Mouse (Mus musculus): Measurements from ENCODE around the gene Ireb2. TPM values are rescaled to one million over a fixed set of nuclear protein-coding genes. Genes with fewer than 3 reads are reported as not detected.
"Not testable (repeated sequence)": the region's sequence is repeated elsewhere in the genome, so short reads cannot be mapped to it uniquely, and the experiment has no call there.

Ireb2 gene
- 54.0 and 61.2 TPM in 2 replicates for total RNA-seq (2017)

DNA sequence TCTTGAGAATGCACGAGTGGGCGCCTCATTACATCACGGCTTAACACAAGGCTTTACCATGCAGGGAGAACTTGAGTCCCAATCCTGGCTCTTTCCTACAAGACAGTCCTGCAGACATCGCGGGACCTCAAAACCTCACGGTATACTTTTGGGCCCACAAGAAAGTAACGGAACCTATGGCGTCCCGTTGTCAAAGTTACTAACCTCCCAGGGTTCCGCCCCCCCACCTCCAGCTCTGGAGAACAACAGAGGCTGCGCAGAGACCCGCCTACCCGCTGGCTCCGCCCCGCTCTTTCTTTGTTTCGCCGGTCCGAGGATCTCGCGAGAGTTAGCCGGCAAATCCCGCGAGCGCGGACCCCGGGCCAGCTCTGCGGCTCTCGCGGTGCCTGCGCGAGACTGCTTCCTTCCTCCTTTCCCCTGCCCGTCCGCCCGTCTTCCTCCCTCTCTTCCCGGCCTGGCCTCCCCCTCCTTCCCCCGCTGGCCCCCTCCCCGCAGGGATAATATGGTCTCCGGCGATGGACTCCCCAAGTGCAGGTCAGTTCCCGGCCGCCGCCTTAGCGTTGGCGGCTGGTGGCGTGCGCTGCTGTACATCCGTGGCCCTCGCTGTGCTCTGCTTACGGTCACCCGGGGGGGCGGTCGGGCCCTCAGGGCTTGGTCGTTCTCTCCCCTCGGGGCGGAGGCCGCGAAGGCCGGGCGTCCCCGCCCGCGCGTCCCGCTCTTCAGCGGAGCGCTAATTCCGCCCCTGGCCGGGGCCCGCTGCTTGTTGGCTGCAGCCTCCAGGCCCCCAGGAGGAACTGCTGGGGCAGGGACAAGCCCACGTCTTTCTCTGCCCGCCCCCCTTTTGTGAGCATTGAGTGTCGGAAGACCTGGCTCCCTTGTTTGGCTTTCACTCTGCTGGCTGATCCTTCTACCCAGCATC lies at the start of gene Ireb2:
Gene Ireb2 (plus strand): TSS at position 427 of the 919 bp plus-strand sequence.
- ATAC-seq (replicated peaks in 1 of 2; ENCODE audit: insufficient read depth in 1 of 2, low FRiP score in 2 of 2, low TSS enrichment in 1 of 2, low read depth in 1 of 2, poor library complexity in 2 of 2, severe bottlenecking in 2 of 2) = peak; percentile 93 to 97

DNA sequence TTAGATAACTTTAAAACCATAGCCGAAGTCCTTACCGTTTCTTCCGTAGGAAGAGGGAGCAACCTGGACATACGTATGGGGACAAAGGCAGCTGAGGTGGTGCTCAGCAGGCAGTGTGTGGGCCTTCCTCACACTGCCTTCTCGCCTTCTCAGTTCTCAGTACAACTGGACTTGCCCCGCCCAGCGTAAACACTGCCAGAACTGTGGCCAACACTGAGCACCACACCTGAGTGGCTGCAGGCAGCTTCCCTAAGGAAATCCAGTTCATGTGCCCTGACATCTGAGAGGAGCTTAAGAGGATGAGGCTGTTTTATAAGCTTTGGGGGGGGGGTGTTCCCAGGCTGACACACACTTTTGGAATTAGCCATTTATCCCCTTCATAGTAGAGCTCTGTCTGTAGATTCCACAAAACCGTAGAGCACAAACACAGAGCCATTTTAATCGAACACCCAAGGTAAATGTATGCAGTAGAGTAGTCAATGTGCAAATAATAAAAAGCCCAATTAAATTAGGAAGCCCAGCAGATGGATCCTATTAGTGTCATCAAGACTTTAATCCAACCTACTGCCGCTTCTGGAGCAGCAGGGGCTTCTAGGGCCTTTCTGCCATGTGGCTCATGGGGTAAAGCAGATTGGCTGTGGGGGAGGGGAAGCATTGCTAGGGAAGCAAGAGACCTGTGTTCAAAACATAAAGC lies 46.9 kb upstream of the Ireb2 start:
- ATAC-seq (replicated peaks in 1 of 2; ENCODE audit: insufficient read depth in 1 of 2, low FRiP score in 2 of 2, low TSS enrichment in 1 of 2, low read depth in 1 of 2, poor library complexity in 2 of 2, severe bottlenecking in 2 of 2) = no peak

DNA sequence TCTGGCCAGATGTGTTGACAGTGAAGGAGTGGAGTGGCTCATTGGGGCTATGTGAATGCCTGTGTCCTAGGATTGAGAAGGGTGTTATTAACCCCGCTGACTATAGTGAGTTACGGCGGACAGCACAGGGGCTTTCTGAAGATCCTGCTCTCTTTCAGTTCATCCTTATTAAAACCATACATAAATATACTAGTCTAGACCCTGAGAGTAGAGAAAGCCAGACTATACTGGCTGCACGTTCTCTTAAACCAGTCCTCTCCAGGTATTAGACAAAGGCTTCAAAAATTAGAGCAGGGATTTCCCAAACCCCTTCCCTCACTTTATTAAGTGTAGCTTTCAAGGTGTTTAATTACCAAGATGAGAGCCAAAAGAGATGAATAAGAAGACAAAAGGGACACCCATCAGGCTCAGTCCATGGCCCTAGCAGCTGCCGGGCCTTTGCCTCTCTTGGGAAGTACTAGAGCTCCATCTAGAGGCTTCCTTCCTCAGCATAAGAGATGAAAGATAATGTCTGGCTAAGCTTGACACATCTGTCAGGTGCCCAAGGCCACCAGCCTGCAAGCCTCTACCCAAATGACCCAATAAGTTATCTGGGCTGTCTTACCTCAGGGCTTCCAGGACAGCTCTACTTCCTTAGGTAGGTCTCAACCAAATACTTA lies 42.0 kb upstream of the Ireb2 start:
- peak; percentile 48 to 73; a peak in 2 of 4 replicates for ATAC-seq (replicated peaks in 1 of 2; ENCODE audit: insufficient read depth in 1 of 2, low FRiP score in 2 of 2, low TSS enrichment in 1 of 2, low read depth in 1 of 2, poor library complexity in 2 of 2, severe bottlenecking in 2 of 2)

DNA sequence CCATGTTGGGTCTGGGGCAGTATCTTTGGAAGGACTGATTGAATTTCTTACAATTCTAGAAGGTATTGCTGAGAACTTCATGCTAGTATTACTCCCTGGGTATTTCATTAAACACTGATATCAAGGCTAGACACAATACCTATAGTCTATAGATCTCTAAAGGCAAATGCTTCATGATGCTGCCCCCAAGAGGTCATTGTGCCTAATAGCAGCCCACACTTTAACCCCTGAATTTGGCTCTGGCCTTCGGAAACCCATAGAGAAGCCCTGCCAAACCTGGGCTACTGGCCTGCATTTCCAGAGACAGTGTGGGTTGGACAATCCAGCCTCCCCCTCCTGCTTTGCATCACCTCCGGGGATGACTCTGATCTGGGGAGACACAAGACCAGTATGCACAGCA lies 33.8 kb upstream of the Ireb2 start:
- ATAC-seq (replicated peaks in 1 of 2; ENCODE audit: insufficient read depth in 1 of 2, low FRiP score in 2 of 2, low TSS enrichment in 1 of 2, low read depth in 1 of 2, poor library complexity in 2 of 2, severe bottlenecking in 2 of 2) = 0 out of 4 replicates have a peak, but pooled peaks of 1 of the 2 experiments have one; percentile 13

DNA sequence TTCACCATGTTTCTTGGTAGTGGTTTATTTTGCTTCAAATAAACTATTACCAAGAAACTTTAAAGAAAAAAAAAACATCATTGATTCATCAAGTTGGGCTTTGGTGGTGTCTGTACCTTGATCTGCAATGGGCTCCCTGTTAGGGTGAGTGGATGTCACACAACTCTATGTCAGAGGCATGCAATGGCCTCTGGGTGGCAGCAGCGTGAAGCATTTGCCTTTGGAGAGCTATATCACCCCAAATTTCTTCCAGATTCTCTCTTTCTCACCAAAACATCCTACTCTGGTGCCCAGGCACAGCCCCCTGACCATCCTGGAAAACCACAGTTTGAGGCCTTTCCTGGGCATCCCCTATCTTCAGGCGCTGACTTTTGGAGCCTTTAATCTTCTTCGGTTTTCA lies 33.0 kb upstream of the Ireb2 start:
- ATAC-seq (replicated peaks in 1 of 2; ENCODE audit: insufficient read depth in 1 of 2, low FRiP score in 2 of 2, low TSS enrichment in 1 of 2, low read depth in 1 of 2, poor library complexity in 2 of 2, severe bottlenecking in 2 of 2) = peak; percentile 69 to 83

DNA sequence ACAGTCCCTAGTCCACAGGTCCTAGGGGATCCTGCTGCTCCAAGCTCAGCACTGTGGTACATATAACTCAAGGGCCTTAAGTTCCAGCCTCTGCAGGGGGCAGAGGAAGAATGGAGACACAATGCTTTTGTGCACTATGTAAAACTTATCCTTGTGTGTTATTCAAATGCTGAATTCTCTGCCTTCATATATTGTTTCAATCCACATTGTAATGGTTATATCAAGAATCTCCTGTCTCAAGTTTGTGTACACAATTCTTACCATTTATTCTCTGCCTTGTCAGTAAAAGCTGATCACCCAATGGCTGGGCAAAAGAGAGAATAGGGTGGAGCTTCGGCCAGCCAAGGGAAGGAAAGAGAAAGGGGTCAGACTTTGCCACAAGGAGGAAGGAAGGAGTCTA lies 29.8 kb upstream of the Ireb2 start:
- ATAC-seq (replicated peaks in 1 of 2; ENCODE audit: insufficient read depth in 1 of 2, low FRiP score in 2 of 2, low TSS enrichment in 1 of 2, low read depth in 1 of 2, poor library complexity in 2 of 2, severe bottlenecking in 2 of 2) = no peak

DNA sequence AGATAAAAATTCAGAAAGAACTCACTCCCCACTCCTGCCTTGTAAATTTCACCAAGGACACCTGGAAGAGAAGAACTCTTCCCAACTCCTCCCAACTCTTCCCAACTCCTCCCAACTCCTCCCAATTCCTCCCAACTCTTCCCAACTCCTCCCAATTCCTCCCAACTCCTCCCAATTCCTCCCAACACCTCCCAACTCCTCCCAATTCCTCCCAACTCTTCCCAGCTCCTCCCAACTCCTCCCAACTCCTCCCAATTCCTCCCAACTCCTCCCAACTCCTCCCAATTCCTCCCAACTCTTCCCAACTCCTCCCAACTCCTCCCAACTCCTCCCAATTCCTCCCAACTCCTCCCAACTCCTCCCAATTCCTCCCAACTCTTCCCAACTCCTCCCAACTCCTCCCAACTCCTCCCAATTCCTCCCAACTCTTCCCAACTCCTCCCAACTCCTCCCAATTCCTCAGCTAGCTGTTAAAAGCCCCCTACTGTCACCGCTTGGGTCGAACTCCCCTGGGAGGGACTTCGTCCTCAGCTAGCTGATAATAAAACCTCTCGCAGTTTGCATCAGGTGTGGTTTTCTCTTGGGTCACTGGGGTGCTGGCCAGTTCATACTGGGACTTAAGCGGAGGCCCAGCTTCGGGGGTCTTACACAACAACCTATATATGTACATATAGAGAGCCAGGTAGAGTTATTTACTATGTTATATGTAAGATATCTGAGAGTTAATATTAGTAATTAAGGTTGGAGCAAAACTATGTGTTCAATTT lies 27.5 kb upstream of the Ireb2 start:
- ATAC-seq (replicated peaks in 1 of 2; ENCODE audit: insufficient read depth in 1 of 2, low FRiP score in 2 of 2, low TSS enrichment in 1 of 2, low read depth in 1 of 2, poor library complexity in 2 of 2, severe bottlenecking in 2 of 2) = not testable (repeated sequence)

DNA sequence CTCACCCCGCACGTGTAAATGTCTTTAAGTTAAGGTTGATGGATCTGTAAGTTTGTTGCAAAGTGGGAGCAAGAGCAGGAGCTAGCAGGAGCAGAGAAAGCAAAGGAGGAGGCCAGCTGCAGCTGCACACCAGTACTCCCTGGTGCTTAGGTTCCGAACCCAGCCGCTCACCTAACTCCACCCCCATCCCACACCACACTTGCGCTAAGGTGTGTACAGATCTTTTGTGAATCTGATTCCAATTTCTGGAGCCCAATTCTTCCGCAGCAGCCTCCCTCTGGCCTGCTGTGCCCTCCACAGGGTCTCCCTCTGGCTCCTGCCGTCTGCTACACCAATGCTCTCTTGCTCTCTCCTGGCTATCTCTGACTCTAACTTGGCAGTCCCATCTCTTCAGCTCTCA lies 25.8 kb upstream of the Ireb2 start:
- no peak for ATAC-seq (replicated peaks in 1 of 2; ENCODE audit: insufficient read depth in 1 of 2, low FRiP score in 2 of 2, low TSS enrichment in 1 of 2, low read depth in 1 of 2, poor library complexity in 2 of 2, severe bottlenecking in 2 of 2)

DNA sequence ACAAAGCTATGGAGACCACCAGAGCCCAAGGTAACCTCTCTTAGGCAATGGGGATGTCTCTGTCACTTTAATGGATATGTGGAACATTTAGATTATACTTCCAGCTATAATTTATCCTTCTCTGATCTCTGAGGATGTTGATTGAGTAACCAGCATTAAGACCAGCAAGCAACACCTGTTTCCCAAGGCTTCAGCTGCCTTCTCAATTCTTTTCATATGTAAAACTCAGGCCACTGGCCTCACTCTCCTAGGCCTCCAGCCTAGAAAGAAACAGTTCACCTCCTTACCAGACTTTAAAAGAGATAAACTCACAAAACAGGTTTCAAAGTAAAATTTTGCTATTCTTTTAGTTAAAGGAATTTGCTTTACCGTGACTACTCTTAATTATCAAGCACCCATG lies 23.4 kb upstream of the Ireb2 start:
- no peak for ATAC-seq (replicated peaks in 1 of 2; ENCODE audit: insufficient read depth in 1 of 2, low FRiP score in 2 of 2, low TSS enrichment in 1 of 2, low read depth in 1 of 2, poor library complexity in 2 of 2, severe bottlenecking in 2 of 2)

DNA sequence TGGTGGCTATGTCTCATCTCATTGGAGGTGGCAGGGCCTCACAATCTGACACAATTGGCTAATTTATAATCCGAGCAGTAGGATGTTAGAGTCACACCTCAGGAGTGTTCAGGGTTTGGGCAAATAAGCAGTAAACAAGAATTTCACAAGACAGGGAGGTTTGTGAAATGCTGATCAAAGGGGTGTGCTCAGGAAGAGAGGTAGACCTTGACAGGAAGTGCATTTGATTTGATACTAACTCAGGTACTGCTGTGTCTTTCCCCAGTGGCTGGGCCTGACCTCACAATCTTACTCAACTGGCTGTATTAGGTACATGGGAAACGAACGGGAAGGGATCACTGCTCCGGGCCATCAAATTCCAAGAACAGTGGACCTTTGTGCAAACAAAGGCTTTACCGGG lies 21.3 kb upstream of the Ireb2 start:
- ATAC-seq (replicated peaks in 1 of 2; ENCODE audit: insufficient read depth in 1 of 2, low FRiP score in 2 of 2, low TSS enrichment in 1 of 2, low read depth in 1 of 2, poor library complexity in 2 of 2, severe bottlenecking in 2 of 2) = no peak

DNA sequence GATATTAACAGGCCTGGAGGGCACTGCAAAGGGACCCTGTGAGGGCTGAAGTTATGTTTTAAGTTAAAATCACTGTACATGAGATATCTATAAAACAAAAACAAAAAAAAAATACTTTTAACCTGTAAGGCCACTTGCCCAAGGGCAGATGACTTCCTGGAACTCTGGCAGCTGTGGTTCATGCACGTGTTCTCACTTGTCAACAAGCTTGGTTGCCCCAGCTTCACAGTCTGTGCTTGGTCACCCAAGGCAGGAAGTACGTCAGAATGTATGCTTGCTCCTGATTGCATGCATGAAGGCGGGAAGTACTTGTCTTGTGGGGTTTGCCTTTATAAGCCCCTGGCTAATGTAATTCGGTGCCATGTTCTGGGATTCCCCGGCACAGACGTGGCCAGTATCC lies 19.7 kb upstream of the Ireb2 start:
- peak; percentile 56; a peak in 3 of 4 replicates for ATAC-seq (replicated peaks in 1 of 2; ENCODE audit: insufficient read depth in 1 of 2, low FRiP score in 2 of 2, low TSS enrichment in 1 of 2, low read depth in 1 of 2, poor library complexity in 2 of 2, severe bottlenecking in 2 of 2)

DNA sequence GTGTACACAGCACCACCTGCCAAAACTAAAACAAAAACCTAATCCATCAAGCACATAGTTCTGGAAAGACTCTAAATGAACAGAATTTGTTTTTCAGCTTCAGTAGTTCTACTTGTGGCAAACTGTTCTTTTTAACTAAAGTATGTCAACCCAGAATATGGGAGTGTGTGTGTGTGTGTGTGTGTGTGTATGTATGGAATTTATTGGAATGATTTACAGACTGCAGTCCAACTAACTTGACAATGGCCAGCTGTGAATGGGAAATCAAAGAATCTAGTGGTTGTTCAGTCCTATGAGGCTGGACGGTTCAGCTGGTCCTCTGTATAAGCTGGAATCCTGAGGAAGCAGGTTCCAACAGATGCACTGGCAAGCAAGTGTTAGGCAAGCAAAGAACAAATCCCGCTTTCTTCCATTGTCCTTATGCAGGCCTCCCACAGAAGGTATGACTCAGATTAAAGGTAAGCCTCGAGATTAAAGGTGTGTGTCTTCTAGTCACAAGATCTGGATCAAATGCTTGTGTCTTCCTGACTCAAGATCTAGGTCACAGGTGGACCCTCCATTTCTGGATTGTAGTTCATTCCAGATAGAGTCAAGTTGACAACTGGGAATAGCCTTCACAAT lies 18.9 kb upstream of the Ireb2 start:
- no peak for ATAC-seq (replicated peaks in 1 of 2; ENCODE audit: insufficient read depth in 1 of 2, low FRiP score in 2 of 2, low TSS enrichment in 1 of 2, low read depth in 1 of 2, poor library complexity in 2 of 2, severe bottlenecking in 2 of 2)

DNA sequence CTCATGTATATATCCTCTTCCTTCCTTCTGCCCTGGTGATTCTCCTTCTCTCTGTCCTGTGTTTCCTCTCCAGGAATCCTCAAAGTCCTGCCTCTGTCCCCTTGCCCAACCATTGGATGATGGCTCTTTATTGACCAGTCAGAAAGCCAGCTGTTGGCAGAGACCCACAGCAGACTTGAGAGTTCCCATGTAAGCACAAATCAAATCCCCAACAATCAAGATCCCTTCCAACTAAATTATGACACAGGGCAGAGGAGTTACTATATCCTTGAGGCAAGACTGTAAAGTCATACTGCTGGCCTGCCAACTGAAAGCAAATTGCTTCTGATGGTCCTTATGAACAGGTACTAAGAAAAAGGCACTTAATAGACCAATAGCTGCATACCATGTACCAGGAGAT lies 15.4 kb upstream of the Ireb2 start:
- no peak for ATAC-seq (replicated peaks in 1 of 2; ENCODE audit: insufficient read depth in 1 of 2, low FRiP score in 2 of 2, low TSS enrichment in 1 of 2, low read depth in 1 of 2, poor library complexity in 2 of 2, severe bottlenecking in 2 of 2)

DNA sequence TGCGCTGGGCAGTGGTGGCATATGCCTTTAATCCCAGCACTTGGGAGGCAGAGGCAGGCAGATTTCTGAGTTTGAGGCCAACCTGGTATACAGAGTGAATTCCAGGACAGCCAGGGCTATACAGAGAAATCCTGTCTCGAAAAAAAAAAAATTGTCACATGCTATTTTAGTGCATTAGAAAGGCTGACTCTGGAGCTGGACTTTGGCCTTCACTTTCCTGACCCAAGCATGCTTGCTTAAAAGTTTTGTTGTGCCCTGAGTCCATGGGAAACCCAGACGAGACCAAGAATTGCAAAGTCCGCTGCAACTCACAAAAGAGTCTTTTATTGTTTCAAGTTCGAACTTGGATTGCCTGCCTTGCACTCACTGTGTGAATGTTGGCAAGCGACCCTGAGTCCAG lies 10.6 kb upstream of the Ireb2 start:
- ATAC-seq (replicated peaks in 1 of 2; ENCODE audit: insufficient read depth in 1 of 2, low FRiP score in 2 of 2, low TSS enrichment in 1 of 2, low read depth in 1 of 2, poor library complexity in 2 of 2, severe bottlenecking in 2 of 2) = not testable (repeated sequence)

DNA sequence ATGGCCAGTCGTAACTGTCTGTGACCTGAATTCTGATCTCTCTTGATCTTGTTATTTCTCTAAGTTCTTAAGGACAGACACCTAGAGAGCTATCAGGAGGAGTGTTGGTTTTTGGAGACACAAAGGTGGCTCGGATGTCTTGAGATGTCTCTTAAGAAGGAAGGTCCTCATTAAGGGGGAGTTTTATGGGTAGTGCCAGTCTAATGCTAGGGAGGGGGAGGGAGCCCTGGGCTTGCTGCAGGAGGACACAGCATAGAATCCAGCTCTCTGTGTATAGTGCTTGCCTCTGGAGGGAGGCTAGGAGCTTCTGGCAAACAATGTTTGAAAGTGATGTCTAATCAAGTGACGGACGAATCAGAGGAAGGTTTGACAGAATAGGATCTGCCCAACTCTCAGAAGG lies 10.0 kb upstream of the Ireb2 start:
- ATAC-seq (replicated peaks in 1 of 2; ENCODE audit: insufficient read depth in 1 of 2, low FRiP score in 2 of 2, low TSS enrichment in 1 of 2, low read depth in 1 of 2, poor library complexity in 2 of 2, severe bottlenecking in 2 of 2) = no peak

DNA sequence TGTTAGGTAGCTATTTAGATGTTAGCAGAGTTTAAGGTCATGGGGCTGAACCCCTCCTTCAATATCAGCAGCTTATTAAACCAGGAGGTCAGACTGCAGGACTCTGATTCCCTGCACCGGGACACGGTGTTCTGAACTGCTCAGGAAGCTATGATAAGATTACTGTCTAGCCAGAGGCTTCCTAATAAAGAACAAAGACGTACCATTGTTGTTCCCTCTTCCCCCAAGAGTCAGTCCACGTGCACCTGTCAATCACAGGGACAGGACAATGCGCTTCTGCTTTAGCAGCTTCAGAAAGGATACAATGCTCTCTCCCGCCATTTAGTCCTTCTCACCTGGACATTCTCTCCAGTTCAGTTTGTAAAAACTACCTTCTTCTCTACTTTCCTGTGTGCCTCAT lies 8.0 kb upstream of the Ireb2 start:
- ATAC-seq (replicated peaks in 1 of 2; ENCODE audit: insufficient read depth in 1 of 2, low FRiP score in 2 of 2, low TSS enrichment in 1 of 2, low read depth in 1 of 2, poor library complexity in 2 of 2, severe bottlenecking in 2 of 2) = no peak

DNA sequence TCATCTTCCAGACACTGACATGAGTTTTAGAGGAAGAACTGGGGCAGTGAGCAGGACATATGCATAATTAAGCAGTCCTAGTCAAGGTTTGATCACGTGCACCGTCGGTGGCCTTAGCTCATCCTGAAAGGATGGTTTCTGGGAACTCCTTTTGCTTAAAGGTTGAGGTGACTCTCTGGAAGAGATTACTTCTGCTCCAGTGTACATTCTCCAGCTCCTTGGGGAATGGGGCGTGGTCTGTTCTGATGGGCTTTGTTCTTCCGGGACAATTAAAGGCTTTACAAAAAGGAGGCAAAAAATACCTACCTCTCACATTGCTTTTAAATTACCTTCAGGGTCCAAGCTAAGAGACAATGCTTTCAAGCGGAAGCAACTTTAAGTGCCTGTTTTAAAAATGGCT lies 7.5 kb upstream of the Ireb2 start:
- no peak for ATAC-seq (replicated peaks in 1 of 2; ENCODE audit: insufficient read depth in 1 of 2, low FRiP score in 2 of 2, low TSS enrichment in 1 of 2, low read depth in 1 of 2, poor library complexity in 2 of 2, severe bottlenecking in 2 of 2)
